Mouse (Mus musculus) gastrocnemius, postnatal 25 days (tissue): Measurements from ENCODE around the gene Car2. TPM values are rescaled to one million over a fixed set of nuclear protein-coding genes. Genes with fewer than 3 reads are reported as not detected.

Experiments used
- DNase-seq: peaks from one replicate; pipeline ENCODE4 v3.0.0; 2022
- total RNA-seq, 2 experiments: library from RNA; stranded (reverse); gene quantifications; 1 replicate in 1 of 2; 2 replicates in 1 of 2; pipeline ENCODE4 v1.2.3; 2021

Car2 gene
- total RNA-seq, 2 experiments from 2014 or later, result 7.8 to 13.2 TPM

- DNase-seq, result no peak
These were observed 7.3 kb upstream of the Car2 start for GRCm38 (mm10) chr3:14878749-14879223.

GRCm38 (mm10) chr3:14879293-14879692, 6.8 kb upstream of the Car2 start:
- no peak for DNase-seq

GRCm38 (mm10) chr3:14880277-14880676, 5.8 kb upstream of the Car2 start:
- no peak for DNase-seq

GRCm38 (mm10) chr3:14882005-14882404, 4.1 kb upstream of the Car2 start:
- no peak for DNase-seq

- no peak for DNase-seq
These were observed 3.3 kb upstream of the Car2 start for GRCm38 (mm10) chr3:14882756-14883155.

GRCm38 (mm10) chr3:14884826-14885225, 1.2 kb upstream of the Car2 start:
- DNase-seq, result no peak

GRCm38 (mm10) chr3:14887134-14887666, 1.1 kb downstream of the Car2 start:
- no peak for DNase-seq

GRCm38 (mm10) chr3:14887686-14888295, 1.7 kb downstream of the Car2 start:
- DNase-seq, result no peak

GRCm38 (mm10) chr3:14888549-14888948, 2.5 kb downstream of the Car2 start:
- no peak for DNase-seq

GRCm38 (mm10) chr3:14889085-14889484, 3.0 kb downstream of the Car2 start:
- DNase-seq, result no peak

GRCm38 (mm10) chr3:14889716-14890409, 3.8 kb downstream of the Car2 start:
- DNase-seq, result no peak

GRCm38 (mm10) chr3:14892991-14893390, 6.9 kb downstream of the Car2 start:
- no peak for DNase-seq

- no peak for DNase-seq
These were observed 7.6 kb downstream of the Car2 start for GRCm38 (mm10) chr3:14893700-14894099.

- DNase-seq, result no peak
These were observed 9.3 kb downstream of the Car2 start for GRCm38 (mm10) chr3:14895333-14895732.

- no peak for DNase-seq
These were observed 11.7 kb downstream of the Car2 start for GRCm38 (mm10) chr3:14897770-14898169.

- DNase-seq, result no peak
These were observed 17.3 kb downstream of the Car2 start for GRCm38 (mm10) chr3:14903380-14903779.

GRCm38 (mm10) chr3:14904165-14904564, 18.1 kb downstream of the Car2 start:
- no peak for DNase-seq

GRCm38 (mm10) chr3:14907271-14907670, 21.2 kb downstream of the Car2 start:
- DNase-seq, result no peak

- no peak for DNase-seq
These were observed 26.0 kb downstream of the Car2 start for GRCm38 (mm10) chr3:14911992-14912582.

GRCm38 (mm10) chr3:14913774-14914173, 27.7 kb downstream of the Car2 start:
- DNase-seq, result no peak

GRCm38 (mm10) chr3:14915355-14915754, 29.3 kb downstream of the Car2 start:
- no peak for DNase-seq

GRCm38 (mm10) chr3:14917261-14917660, 31.2 kb downstream of the Car2 start:
- DNase-seq, result no peak

- DNase-seq, result no peak
These were observed 58.6 kb downstream of the Car2 start for GRCm38 (mm10) chr3:14944706-14945105.
